Mouse (Mus musculus) bone marrow macrophage, adult 2 months (primary cell): ENCODE measurements at regions not wholly inside any gene's neighbourhood (a gene's known extent, or its start where the extent isn't known, plus 50 kb on each side); places are given as distances from the start of the nearest gene placed in this dataset.

Experiments used
- CTCF ChIP-seq: IDR thresholded peaks from 2 replicates; pipeline ENCODE4 v1.5.1; 2012; ENCODE audit warnings: low read depth, mild to moderate bottlenecking, low read length, moderate library complexity
- POLR2A ChIP-seq: IDR thresholded peaks from 2 replicates; pipeline ENCODE4 v1.6.1; 2012; ENCODE audit warnings: mild to moderate bottlenecking, low read depth, low read length, borderline replicate concordance

DNA sequence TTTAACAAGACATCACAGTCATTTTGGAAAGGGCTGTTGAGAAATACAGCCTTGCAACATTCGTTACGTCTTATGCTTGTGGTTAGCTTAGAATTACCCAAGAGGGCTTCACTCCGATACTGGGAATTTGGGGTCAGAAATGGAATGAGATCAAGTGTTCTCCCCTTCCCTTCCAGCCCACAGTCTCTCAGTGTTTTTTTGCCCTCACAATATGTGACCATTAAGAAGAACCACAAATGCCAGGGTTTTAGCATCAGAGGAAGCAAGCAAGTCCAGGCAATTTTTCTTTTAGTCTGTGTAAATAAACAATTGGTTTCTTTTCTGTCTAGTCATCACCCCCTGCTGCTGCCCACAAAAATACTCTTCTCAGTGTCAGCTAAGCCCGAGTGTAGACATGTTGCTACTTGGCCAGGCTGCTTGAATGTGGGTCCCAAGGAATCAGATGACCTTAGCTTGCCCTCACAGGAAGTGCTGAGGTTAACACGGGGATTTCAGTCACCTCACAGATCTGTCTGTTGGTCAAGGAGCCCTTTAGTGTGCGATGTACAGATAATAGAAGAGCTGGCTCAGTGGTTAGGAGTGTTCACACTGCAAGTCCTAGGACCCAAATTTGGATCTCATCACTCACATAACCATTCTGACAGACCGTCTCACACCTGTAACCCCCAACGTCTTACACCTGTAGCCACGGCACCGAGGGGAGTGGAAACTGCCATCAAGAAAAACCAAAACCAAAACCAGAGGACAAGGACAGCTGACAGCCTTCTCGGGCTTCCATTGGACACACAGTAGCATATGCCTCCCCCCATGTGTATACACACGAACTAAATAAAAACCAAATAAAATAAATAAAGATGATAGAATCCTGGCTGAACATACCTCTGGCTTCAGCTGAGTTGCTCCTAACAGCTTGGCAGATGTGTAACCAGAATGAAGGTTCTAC lies 81.0 kb downstream of the Arrdc4 start:
- TF ChIP-seq CTCF (no peak), POLR2A (no peak)
